Mouse (Mus musculus) embryo, embryonic 11 days (tissue): Measurements from ENCODE around the gene March5.

ENCODE experiments used
- DNase-seq: peaks from one replicate; pipeline ENCODE4 v3.0.0-alpha.2; 2015

Gene March5

DNA sequence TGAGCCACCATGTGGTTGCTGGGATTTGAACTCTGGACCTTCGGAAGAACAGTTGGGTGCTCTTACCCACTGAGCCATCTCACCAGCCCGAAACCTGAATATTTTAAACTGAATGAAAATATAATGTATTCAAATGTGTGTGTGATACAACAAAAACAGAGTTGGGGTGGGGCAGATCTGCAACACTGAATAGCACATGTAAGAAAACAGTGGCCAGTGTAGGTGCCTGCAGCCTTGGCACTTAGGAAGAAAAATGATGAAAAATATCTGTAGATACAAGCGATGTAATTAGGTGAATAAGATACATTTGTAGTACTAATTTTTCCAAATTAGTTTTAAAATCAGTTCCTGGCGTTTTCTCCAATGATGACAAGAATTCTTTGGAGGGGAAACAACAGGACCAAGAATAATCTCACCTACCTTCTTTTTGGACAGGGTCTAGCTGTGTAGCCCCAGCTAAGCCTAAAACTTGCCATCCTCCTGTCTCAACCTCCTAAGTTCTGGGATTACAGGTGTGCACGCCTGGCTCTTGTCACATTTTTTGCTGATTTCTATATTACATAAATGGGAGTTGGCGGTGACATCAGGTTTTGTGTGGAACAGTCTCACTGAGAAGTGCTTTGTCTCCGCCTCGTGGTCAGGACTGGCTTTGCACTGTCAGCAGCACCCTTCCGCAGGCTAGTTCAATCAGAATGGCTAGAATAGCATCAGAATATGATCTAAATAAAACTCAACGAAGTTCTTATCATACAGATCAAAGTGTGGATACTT lies 58.2 kb downstream of the March5 start:
- peak; percentile 88 for DNase-seq

DNA sequence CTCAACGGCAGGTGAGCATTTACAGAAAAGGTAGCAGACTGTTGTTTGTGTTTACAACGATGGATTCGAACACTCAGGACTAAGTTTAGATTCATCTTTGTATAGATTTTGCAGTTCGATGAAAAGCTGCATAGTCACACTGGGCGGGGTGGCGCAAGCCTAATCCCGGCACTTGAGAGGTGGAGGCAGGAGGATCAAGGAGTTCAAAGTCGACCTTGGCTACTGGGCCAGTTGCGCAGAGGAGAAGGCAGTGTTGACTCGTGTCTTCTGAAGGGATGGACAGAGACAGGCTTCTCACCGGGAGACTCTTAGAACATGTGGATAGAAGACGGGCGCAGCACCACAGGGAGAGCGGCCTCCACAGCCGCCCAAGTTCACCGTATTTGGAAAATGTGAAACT lies 61.8 kb downstream of the March5 start:
- no peak for DNase-seq
